Mouse (Mus musculus) neural tube, embryonic 13.5 days (tissue): ENCODE results near the gene Opn1sw. TPM values are rescaled to one million over a fixed set of nuclear protein-coding genes. Genes with fewer than 3 reads are reported as not detected.
"Not testable (repeated sequence)": the region's sequence is repeated elsewhere in the genome, so short reads cannot be mapped to it uniquely, and the experiment has no call there.

ENCODE experiments used
- ATAC-seq: fragments of 200-750 bp; cut with Nextera tagmentation; 2 replicates; pipeline ENCODE4 v1.8.0; 2017; ENCODE audit warnings: low read depth, mild to moderate bottlenecking, moderate TSS enrichment, moderate library complexity
- H3K27ac ChIP-seq: fragments of 300-500 bp; sonication (generic); replicated peaks from 2 replicates; pipeline ENCODE4 v1.5.1; 2015; ENCODE audit warnings: moderate library complexity, mild to moderate bottlenecking, inconsistent platforms
- H3K27me3 ChIP-seq: fragments of 300-500 bp; sonication (generic); 2 replicates; pipeline ENCODE4 v1.6.1; 2015; ENCODE audit warnings: mild to moderate bottlenecking, inconsistent platforms
- H3K36me3 ChIP-seq: fragments of 300-500 bp; sonication (generic); 2 replicates; pipeline ENCODE4 v1.6.1; 2015; ENCODE audit warnings: mild to moderate bottlenecking, inconsistent platforms
- H3K4me1 ChIP-seq: fragments of 300-500 bp; sonication (generic); replicated peaks from 2 replicates; pipeline ENCODE4 v1.6.1; 2015; ENCODE audit warnings: inconsistent platforms
- H3K4me2 ChIP-seq: fragments of 300-500 bp; sonication (generic); 2 replicates; pipeline ENCODE4 v1.6.1; 2015; ENCODE audit warnings: inconsistent platforms, mild to moderate bottlenecking, moderate library complexity
- H3K4me3 ChIP-seq: fragments of 300-500 bp; sonication (generic); 2 replicates; pipeline ENCODE4 v1.5.1; 2015; ENCODE audit warnings: mild to moderate bottlenecking, inconsistent platforms
- H3K9ac ChIP-seq: fragments of 300-500 bp; sonication (generic); 2 replicates; pipeline ENCODE4 v1.6.1; 2015; ENCODE audit warnings: moderate library complexity, mild to moderate bottlenecking, inconsistent platforms
- H3K9me3 ChIP-seq: fragments of 300-500 bp; sonication (generic); 2 replicates; pipeline ENCODE4 v1.6.1; 2016; ENCODE audit warnings: inconsistent platforms
- whole genome bisulfite sequencing: fragments of 180-500 bp; shearing (Covaris S2); methylation state at CpG from one replicate; pipeline ENCODE4 v1.1.7; 2015; 5-methylcytosine and 5-hydroxymethylcytosine counted together
- polyA plus RNA-seq: library from polyadenylated mRNA; unstranded; fragments of >200 nt; fragmentation: Nextera tagmentation; extraction: Ambion mirVana; gene quantifications from 2 replicates; pipeline ENCODE4 v1.2.1, GENCODE M21; 2015

Opn1sw gene
- polyA plus RNA-seq, 1 experiment from 2014 or later, result 0.25 TPM

DNA sequence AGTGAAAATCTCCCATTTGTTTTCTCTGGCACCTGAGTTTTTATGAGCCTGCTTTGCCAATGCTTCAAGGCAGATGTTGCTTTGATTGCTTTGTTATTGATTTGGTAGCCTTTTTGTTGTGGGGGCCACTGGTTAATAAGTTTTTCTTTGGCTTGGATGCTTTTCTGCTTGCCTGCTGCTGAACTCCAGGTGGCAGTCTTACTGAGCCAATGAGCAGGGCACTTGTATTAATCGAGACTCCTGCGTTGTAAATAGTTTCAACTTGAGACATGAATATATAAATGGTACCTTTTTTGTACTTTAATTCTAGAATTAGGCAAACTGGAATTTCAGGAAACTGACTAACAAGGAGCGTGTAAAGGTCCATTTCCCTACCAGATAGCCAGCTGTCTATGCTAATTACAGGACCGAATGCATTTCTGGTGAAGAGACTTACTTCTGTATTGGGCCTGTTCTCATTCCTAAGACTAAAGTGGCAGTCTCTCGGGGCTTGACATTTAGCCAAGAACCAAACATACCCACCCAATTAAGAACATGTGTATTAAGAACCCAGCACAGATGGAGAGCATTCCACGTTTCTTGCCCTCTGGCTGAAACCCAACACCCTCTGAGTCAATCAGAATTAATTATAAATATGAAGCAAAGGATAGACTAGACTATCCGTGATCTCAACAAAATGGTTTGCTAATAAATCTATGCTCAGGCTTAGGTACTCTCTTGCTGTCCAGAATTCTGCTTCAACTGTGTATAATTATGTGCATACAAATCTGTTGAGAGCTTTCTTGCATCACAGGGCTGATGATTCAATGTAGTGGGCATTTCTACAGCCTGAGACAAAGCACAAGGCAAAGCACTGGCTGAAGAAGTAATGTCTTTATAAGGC, 25.8 kb downstream of the Opn1sw start:
- Histone ChIP-seq H3K4me1 (peaks cover 10% of the 10 kb centered on the region; the same call in 1 of the 2 replicates), H3K27ac (peak overlapping the region; percentile 33; the same call in 1 of the 2 replicates), H3K4me2 (no peak overlapping the region), H3K4me3 (no peak overlapping the region), H3K36me3 (peaks cover 34% of the 10 kb centered on the region), H3K27me3 (no peaks in the 10 kb centered on the region), H3K9me3 (no peaks in the 10 kb centered on the region), H3K9ac (no peak overlapping the region)
- 58% methylated on average over 7 of the region's 7 CpGs for WGBS
- ATAC-seq, result no peak

DNA sequence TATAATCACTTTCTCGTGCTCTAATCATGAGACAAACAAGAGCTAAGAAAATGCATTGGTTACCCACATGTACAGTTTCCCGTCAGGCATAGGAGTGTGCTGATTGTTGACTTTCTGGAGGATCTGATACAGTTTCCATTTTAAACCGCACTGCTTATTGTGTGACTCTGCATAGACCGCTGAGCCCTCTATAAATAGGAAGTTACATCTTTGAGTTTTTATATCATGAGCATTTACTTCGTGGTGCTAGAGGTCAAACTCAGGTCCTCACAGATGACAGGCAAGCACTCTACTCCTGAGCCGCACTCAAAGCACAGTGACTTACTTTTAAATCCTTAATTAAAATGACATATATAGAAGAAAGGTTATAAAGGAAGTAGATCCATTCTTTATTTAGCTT, 28.1 kb downstream of the Opn1sw start:
- H3K4me1 ChIP-seq, result peaks cover 10% of the 10 kb centered on the region; the same call in 1 of the 2 replicates
- WGBS, result 90% methylated on average over 6 of the region's 6 CpGs
- no peak overlapping the region for H3K9ac ChIP-seq
- H3K9me3 ChIP-seq, result no peaks in the 10 kb centered on the region
- no peak overlapping the region for H3K27ac ChIP-seq
- no peak overlapping the region for H3K4me2 ChIP-seq
- no peak overlapping the region for H3K4me3 ChIP-seq
- no peaks in the 10 kb centered on the region for H3K27me3 ChIP-seq
- ATAC-seq, result no peak
- H3K36me3 ChIP-seq, result peaks cover 29% of the 10 kb centered on the region

DNA sequence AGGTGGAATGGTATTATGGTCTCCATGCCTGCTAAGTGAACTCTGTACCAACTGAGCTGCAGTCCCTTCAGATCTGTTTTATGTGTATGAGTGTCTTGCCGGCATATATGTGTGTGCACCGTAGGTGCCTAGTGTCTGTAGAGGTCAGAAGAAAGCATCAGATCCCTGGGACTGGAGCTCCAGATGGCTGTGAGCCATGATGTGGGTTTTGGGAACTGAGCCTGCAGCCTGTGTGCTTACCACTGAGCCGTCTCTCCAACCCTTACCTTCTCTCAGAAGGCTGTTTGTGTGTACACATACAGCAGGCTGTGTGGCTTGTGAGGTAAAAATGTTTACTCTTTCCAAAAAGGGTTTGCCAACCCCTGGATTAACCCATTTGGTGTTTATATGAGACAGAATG, 28.9 kb downstream of the Opn1sw start:
- ATAC-seq, result no peak
- no peak overlapping the region for H3K27ac ChIP-seq
- peaks cover 10% of the 10 kb centered on the region; the same call in 1 of the 2 replicates for H3K4me1 ChIP-seq
- no peaks in the 10 kb centered on the region for H3K9me3 ChIP-seq
- WGBS, result 91% methylated on average over 3 of the region's 3 CpGs
- H3K9ac ChIP-seq, result no peak overlapping the region
- no peak overlapping the region for H3K4me3 ChIP-seq
- peaks cover 29% of the 10 kb centered on the region for H3K36me3 ChIP-seq
- H3K4me2 ChIP-seq, result no peak overlapping the region
- H3K27me3 ChIP-seq, result no peaks in the 10 kb centered on the region

DNA sequence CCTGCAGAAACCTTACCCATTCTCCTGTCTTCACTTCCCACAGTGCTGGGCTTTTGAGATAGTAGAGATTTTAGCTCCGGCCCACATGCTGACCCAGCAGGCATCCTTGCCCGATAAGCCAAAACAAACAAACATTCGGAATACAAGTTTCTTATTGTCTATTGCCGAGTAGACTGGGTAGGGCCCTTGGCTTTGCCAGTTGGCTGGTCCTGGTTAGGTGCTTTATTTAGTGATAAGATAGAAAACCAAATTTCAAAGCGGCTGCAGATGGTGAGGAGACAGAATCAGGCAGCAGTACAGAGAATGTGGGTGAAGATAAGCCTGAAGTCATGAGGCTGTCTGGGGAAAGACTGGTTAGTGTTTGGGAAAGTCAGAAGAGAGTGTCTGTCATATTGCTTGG, 35.5 kb downstream of the Opn1sw start:
- Histone ChIP-seq H3K36me3 (peaks cover 13% of the 10 kb centered on the region), H3K4me2 (no peak overlapping the region), H3K9me3 (no peaks in the 10 kb centered on the region), H3K27ac (no peak overlapping the region), H3K4me1 (peaks cover 9% of the 10 kb centered on the region), H3K4me3 (no peak overlapping the region), H3K27me3 (no peaks in the 10 kb centered on the region), H3K9ac (no peak overlapping the region)
- 61% methylated on average over 5 of the region's 5 CpGs for WGBS
- no peak for ATAC-seq

GRCm38 (mm10) chr6:29351613-29352012, 36.7 kb downstream of the Opn1sw start:
- ATAC-seq, result no peak
- Histone ChIP-seq H3K9me3 (no peaks in the 10 kb centered on the region), H3K4me3 (no peak overlapping the region), H3K27me3 (no peaks in the 10 kb centered on the region), H3K4me1 (peaks cover 16% of the 10 kb centered on the region), H3K36me3 (peaks cover 4% of the 10 kb centered on the region; the same call in 1 of the 2 replicates), H3K9ac (no peak overlapping the region), H3K4me2 (no peak overlapping the region), H3K27ac (no peak overlapping the region)

DNA sequence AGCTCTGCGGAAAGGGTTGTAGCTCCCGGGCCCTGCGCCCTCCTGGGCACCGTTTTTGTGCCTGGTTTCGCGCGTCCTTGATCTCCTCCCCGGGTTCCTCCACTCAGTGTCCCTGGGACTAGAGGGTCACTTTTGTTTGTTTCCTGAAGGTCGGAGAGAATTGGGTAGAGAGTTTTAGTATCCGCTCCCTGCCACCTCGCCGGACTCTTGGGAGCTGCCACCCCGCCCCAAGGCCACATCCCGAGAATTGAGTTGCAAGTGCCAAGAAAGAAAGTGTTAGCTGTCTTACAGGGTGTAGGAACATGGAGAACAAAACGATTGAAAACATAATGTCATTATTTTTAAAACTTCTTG, 39.9 kb downstream of the Opn1sw start:
- Histone ChIP-seq H3K9me3 (no peaks in the 10 kb centered on the region), H3K27me3 (no peaks in the 10 kb centered on the region), H3K27ac (peak overlapping the region; percentile 78), H3K9ac (peak overlapping the region; percentile 81), H3K4me3 (peak overlapping the region; percentile 67), H3K36me3 (no peaks in the 10 kb centered on the region), H3K4me1 (peaks cover 16% of the 10 kb centered on the region), H3K4me2 (peak overlapping the region; percentile 74)
- WGBS, result under 1% methylated on average over 15 of the region's 15 CpGs
- no peak; the same call in 1 of the 2 replicates for ATAC-seq

DNA sequence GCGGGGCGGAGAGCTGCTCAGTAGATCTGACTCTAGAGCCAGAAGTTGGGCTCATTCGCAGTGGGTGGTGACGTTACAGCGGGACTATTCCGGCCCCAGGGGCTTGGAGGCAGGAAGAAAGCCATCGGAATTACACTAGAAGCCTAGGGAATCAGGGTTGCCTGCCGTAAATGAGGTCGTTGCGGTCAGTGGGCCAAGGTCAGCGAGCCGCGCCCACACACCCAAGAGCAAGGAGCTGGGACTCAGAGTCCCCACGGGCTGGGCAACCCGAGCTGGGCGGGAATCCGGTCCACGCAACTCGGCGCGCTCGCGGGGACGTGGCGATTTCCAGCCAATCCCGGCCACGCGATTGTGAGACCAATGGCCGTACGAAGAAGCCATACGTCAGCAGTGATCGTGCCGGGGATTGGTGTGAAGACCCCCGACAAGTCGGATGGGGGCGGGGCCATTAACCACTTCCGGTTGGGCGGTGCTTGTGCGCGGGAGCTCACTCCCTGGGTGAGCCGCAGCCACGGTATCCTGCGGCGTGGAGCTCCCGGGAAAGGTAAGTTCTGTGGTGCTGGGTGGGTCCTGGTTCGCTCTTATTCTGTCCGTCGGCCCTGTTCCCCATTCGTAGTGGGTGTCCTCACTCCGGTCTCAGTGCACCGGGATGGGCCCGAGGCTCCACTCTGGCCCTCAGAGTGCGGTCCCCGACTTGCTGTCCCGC, 40.5 kb downstream of the Opn1sw start, which contains the start of gene Calu:
Calu (plus strand) TSS at position 405 of the 706 bp plus-strand sequence.
- H3K36me3 ChIP-seq, result no peaks in the 10 kb centered on the region
- peak within 1 kb of the TSS; percentile 77 for H3K4me2 ChIP-seq
- peak within 1 kb of the TSS; percentile 67 for H3K4me3 ChIP-seq
- WGBS, result under 1% methylated on average over 55 of the region's 55 CpGs
- no peaks in the 10 kb centered on the region for H3K27me3 ChIP-seq
- H3K9ac ChIP-seq, result peak within 1 kb of the TSS; percentile 81
- peaks cover 16% of the 10 kb centered on the region for H3K4me1 ChIP-seq
- ATAC-seq, result peak; percentile 99
- H3K27ac ChIP-seq, result peak within 1 kb of the TSS; percentile 86
- H3K9me3 ChIP-seq, result no peaks in the 10 kb centered on the region

DNA sequence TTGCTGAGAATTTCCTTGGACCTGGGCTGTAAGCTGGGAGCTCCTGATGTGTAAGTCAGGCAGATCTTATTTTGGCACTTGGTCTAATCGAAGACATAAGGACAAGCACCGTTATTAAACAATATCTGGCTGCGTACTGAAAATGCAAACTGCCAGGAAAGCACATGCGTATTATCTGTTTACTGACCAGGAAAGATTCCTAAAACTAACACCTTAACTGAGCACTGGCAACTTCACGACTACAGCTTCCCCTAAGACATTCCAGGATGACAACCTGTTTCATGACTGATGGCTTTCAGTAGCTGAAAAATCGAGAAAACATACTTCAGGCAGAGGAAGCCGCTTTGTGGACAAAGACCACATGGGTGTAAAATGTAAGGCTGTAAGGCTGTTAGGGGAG, 41.1 kb downstream of the Opn1sw start:
- Histone ChIP-seq H3K4me3 (peak overlapping the region; percentile 67), H3K9me3 (no peaks in the 10 kb centered on the region), H3K9ac (peak overlapping the region; percentile 76), H3K4me2 (peak overlapping the region; percentile 77), H3K36me3 (no peaks in the 10 kb centered on the region), H3K27me3 (no peaks in the 10 kb centered on the region), H3K27ac (peak overlapping the region; percentile 86), H3K4me1 (peaks cover 16% of the 10 kb centered on the region)
- ATAC-seq, result no peak
- 36% methylated on average over 7 of the region's 7 CpGs for WGBS

DNA sequence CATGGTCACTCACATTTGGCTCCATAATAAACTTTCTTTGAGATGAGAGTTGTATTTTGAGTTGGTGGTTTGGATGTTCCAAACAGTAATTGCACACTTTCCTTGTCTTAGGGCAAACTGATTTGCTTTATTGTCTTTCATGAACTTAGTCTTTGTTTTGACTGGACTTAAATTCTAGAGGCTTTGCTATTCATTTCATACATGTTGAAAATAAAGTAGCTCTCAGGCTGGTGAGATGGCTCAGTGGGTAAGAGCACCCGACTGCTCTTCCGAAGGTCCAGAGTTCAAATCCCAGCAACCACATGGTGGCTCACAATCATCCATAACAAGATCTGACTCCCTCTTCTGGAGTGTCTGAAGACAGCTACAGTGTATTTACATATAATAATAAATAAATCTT, 41.8 kb downstream of the Opn1sw start:
- 96% methylated on average over 2 of the region's 2 CpGs for WGBS
- H3K4me2 ChIP-seq, H3K27me3 ChIP-seq, H3K4me3 ChIP-seq, H3K27ac ChIP-seq, ATAC-seq, H3K9me3 ChIP-seq, H3K36me3 ChIP-seq, H3K9ac ChIP-seq: not testable (repeated sequence)
- peaks cover 16% of the 10 kb centered on the region for H3K4me1 ChIP-seq

DNA sequence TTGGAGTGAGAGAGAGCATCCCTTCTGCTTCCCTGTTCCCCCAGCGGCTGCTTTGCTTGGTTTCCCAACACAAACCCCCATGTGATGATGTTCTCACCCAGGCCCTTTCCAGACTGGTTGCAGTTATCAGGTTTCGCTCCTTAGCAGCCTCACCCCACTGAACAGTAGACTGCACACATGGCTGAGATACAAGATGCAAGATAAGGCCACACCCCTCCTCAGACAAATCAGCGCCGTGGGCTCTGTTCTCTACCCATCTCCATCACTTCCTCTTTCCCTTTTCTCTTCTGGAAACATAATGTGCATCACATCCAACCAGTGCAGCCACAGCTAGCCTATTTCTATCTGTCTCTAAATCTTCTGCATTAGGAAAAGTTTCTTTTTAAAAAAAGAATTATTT, 58.8 kb downstream of the Opn1sw start:
- Histone ChIP-seq H3K9me3 (no peaks in the 10 kb centered on the region), H3K27ac (no peak overlapping the region), H3K27me3 (no peaks in the 10 kb centered on the region), H3K36me3 (no peaks in the 10 kb centered on the region), H3K4me2 (no peak overlapping the region), H3K4me3 (no peak overlapping the region), H3K4me1 (no peaks in the 10 kb centered on the region), H3K9ac (no peak overlapping the region)
- no peak for ATAC-seq
- 81% methylated on average over 4 of the region's 4 CpGs for WGBS

DNA sequence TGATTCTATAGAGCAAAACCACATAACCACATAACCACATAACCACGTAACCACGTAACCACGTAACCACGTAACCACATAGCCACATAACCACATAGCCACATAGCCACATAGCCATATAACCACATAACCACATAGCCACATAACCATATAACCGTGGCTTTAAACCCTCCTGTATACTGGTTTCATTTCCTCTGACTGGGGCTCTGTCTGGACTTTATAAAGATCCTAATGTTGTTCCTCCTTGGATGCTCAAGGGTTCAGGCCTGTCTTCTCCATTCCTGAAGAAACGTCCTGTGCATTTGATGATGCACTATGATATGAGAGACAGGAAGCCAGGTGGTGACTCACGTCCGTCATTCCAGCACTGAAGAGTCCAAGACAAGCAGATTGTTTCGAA, 61.3 kb downstream of the Opn1sw start:
- Histone ChIP-seq H3K4me3 (no peak overlapping the region), H3K4me2 (no peak overlapping the region), H3K36me3 (no peaks in the 10 kb centered on the region), H3K27ac (no peak overlapping the region), H3K4me1 (no peaks in the 10 kb centered on the region), H3K9me3 (no peaks in the 10 kb centered on the region), H3K9ac (no peak overlapping the region), H3K27me3 (no peaks in the 10 kb centered on the region)
- 86% methylated on average over 9 of the region's 9 CpGs for WGBS
- ATAC-seq, result no peak
